Mouse (Mus musculus): ENCODE measurements around the gene Ccdc151. TPM values are rescaled to one million over a fixed set of nuclear protein-coding genes. Genes with fewer than 3 reads are reported as not detected.

Gene Ccdc151
- total RNA-seq (2021) (1 to 10 TPM in 1 of 2 experiments, under 1 TPM in 1; 0.73 to 1.0 TPM), polyA plus RNA-seq (2012; rRNA removed) (0.47 and 0.73 TPM in 2 replicates)
- long read RNA-seq = 0 reads

GRCm38 (mm10) chr9:22002194-22003162 lies at the start of gene Ccdc151, which contains the start of gene Prkcsh:
Ccdc151 (minus strand) TSS chr9:22002634.
Prkcsh (plus strand) TSS chr9:22002806.
- peak; percentile 100 for DNase-seq

- no peak for DNase-seq
These were observed 49.5 kb upstream of the Ccdc151 start, which contains the start of gene Elavl3 for GRCm38 (mm10) chr9:22051958-22052254. Elavl3 (minus strand) TSS chr9:22052023.

- DNase-seq = no peak
These were observed 48.9 kb upstream of the Ccdc151 start for GRCm38 (mm10) chr9:22051161-22051957.

GRCm38 (mm10) chr9:22050351-22050889 lies 48.0 kb upstream of the Ccdc151 start:
- DNase-seq = peak; percentile 81

GRCm38 (mm10) chr9:22049721-22050270 lies 47.4 kb upstream of the Ccdc151 start:
- no peak for DNase-seq

GRCm38 (mm10) chr9:22049315-22049714 lies 46.9 kb upstream of the Ccdc151 start:
- DNase-seq = no peak

- no peak for DNase-seq
These were observed 44.9 kb upstream of the Ccdc151 start for GRCm38 (mm10) chr9:22047329-22047728.

- no peak for DNase-seq
These were observed 39.4 kb upstream of the Ccdc151 start for GRCm38 (mm10) chr9:22041832-22042231.

GRCm38 (mm10) chr9:22037826-22038225 lies 35.4 kb upstream of the Ccdc151 start:
- no peak for DNase-seq

GRCm38 (mm10) chr9:22035300-22036044 lies 33.0 kb upstream of the Ccdc151 start:
- no peak for DNase-seq

GRCm38 (mm10) chr9:22030386-22030785 lies 28.0 kb upstream of the Ccdc151 start:
- DNase-seq = no peak

GRCm38 (mm10) chr9:22028467-22028866 lies 26.0 kb upstream of the Ccdc151 start:
- no peak for DNase-seq

GRCm38 (mm10) chr9:22024592-22024991 lies 22.2 kb upstream of the Ccdc151 start:
- DNase-seq = no peak

- DNase-seq = no peak
These were observed 14.9 kb upstream of the Ccdc151 start for GRCm38 (mm10) chr9:22017208-22017825.

GRCm38 (mm10) chr9:22016245-22016644 lies 13.8 kb upstream of the Ccdc151 start:
- no peak for DNase-seq

- DNase-seq = no peak
These were observed 10.3 kb upstream of the Ccdc151 start for GRCm38 (mm10) chr9:22012731-22013130.

GRCm38 (mm10) chr9:22011055-22011454 lies 8.6 kb upstream of the Ccdc151 start:
- DNase-seq = no peak

GRCm38 (mm10) chr9:22004546-22004945 lies 2.1 kb upstream of the Ccdc151 start:
- DNase-seq = no peak

GRCm38 (mm10) chr9:22003163-22003554 lies 725 bp upstream of the Ccdc151 start:
- DNase-seq = no peak

- no peak for DNase-seq
These were observed 801 bp downstream of the Ccdc151 start for GRCm38 (mm10) chr9:22001633-22002032.

GRCm38 (mm10) chr9:22000296-22000695 lies 2.1 kb downstream of the Ccdc151 start:
- peak; percentile 74 for DNase-seq

Measured in adrenal gland, adult 2 months (tissue).